Mouse (Mus musculus): Measurements from ENCODE around the gene Faap20.
"Not testable (repeated sequence)": the region's sequence is repeated elsewhere in the genome, so short reads cannot be mapped to it uniquely, and the experiment has no call there.

The Faap20 gene

DNA sequence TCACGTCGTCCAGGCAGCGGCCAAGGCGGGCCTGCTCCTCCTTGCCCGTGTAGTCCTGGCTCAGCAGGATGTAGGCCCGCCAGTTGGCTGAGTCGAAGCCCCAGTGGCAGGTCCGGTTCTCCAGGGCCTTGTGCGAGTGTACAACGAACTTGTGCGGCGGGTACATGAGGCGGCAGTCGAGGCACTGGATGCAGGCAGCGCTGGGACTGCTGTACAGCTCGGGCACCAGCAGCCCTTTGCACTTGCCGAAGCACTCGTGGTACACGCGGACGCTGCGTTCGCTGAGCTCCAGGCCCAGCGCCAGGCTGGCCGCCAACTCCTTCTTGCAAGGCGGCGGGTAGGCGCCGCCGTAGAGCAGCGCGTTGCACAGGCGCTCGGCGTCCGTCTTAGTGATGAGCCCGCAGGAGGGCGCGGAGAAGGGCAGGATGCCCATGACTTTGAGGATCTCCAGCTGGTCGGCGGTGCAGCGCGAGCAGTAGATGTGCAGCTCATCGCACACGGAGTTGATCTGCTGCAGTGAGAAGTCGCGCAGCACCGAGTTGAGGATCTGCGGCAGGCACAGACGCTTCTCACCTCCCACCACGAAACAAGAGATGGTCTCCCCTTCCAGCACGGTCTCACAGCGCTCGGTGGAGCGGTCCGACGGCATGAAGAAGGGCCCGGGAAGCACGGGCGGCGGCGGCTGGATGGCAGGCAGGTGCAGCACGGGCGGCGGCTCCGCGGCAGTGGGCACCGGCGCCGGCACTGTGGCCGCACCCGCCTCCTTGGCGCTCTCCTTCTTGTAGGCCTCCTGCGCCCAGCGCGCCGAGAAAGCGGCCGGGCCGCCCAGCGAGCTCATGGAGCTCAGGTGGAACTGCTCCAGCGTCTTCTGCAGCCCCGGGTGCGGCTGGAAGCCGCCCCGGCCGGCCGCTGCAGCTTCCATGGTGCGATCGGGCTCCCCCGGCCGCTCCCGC is 27.7 kb upstream of the Faap20 start:
- DNase-seq, result peak; percentile 74

DNA sequence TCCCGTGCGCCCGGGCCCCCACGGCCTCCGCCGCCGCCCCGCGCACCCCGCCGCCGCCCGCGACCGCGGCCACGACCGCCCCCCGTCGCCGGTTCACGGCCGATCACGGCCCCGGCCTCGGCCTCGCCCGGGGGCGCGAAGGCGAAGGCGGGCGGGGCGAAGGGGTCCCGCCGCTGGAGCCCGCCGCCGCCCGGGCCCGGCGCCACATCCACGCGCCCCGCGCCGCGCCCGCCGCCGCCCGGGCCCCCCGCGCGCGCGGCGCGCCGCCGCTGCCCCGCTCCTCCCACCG is 27.1 kb upstream of the Faap20 start, which contains the start of gene Ski:
Gene Ski, minus strand, starts transcription at position 41 of the 289 bp plus-strand sequence.
- DNase-seq, result no peak

DNA sequence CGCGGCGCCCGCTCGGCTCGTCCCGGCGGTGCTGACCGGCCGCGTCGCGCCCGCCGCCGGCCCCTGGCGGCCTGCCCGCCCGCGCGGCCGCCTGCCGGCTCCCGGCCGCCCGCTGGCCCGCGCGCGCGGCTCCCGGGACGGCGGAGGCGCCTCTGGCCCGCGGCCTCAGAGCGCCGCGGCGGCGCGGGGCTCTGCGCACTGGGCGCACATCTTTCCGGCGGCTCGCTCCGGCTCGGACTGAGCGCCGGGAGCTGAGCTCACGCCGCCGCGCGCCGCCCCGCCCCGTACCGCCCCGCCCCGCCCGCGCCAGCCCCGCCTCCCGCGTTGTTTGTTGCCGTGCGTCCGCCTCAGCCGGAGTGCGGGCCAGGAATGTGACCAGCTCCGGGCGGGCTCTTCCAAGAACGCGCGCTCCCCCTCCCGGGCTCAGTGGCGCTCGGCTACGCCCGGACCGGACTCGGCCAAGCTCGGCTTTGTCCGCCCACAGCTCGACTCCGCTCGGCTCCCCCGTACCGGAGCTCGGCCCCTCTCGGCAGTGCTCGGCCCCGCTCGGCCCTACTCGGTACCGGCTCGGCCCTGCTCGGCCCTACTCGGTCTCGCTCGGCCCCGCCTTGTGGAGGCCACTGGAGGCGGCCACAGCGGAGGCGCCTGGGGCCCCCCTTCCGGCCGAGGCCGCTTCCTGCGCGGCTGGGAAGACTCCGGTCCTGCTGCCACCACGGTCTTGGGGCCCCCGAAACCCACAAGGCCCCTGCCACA is 26.6 kb upstream of the Faap20 start:
- DNase-seq, result peak; percentile 99

DNA sequence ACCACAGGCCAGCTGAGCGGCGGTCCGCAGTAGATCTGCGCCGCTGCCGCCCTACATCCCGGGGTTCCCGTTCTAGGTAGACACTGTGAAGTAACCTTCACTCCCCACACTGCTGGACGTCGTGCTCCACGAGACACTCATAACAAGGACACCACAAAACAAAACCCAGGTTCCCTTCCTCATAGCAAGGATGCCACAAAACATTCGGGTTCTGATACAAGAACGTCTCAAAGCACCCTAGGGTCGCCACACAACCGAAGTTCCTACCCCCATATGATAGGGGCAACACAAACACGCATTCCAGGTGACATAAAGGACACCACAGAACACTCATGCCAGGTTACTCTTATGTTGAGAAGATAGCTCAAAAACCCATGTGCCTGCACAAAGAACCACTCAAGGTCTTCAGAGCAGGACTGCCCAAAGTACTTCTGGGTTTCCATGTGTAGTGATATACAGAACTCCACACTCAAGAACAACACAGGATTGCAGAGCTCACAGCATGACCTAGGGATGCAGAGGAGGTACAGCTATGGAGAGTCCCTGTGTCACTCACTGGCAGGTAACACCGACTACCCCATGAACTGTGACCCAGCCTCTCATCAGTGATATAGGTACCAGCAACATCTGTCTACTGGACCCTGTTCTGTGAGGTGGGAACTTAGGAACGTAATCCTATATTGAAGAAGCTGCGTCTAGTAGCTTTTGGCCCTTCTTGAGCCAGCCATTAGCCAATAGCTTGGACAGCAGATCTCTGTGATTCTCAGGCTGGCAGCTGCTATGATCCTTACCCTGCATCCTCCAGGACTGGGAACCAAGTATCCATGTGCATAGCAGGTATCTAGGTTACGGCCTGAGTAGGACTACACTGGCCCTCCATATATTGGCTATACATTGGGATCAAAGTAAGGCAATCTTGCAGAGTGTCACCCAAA is 25.7 kb upstream of the Faap20 start:
- DNase-seq, result no peak

DNA sequence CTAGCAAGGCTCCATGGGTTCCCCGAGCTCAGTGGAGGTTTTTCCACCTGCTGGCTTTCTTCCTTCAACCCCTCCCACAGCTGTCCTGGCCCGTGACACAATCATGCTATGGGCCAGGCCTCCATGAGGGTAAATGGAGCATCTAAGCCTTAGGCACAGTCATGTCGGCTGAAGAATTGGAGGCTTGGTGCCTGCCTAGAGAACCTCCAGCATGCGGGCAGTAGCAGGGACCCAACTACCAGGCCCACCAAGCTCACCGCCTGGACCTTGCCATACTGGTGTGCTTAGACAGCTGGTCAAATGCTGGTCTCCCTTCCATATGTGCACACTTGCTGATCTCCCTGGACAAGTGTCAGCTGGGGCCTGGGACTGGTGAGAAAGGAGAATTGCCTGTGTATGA is 23.7 kb upstream of the Faap20 start:
- no peak for DNase-seq

DNA sequence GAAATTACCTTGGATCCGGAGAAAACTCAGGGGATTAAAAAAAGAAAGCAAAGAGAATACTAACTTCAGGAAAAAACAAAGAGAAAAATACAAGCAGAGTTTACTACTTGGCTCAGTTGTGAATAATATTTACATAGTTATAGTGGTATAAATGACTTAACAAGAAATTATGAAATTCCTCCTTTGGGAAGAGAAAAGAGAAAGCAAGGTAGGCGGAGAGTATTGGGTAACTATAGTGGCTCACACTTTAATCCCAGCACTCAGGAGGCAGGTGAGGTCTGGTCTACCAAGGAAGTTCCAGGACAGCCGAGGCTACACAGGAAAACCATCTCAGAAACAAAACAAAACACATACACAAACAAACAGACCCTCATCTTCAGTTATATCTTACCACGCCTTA is 21.6 kb upstream of the Faap20 start:
- DNase-seq, result no peak

DNA sequence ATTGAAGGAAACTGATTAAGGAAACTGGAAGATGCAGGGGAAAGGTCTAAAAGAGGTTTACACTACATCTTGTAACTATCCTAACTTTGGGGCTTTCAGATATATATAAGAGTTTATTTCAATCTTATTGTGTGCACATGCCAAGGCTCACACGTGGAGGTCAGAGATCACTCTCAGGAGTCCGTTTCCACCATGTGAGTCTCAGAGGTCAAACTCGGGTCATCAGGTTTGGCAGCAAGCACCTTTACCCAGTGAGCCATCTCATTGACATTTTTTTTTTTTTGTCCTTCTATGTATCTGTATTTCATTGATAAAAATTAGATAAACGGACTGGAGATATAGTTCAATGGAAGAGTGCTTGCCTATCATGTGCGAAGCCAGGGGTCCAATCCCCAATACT is 21.1 kb upstream of the Faap20 start:
- no peak for DNase-seq

DNA sequence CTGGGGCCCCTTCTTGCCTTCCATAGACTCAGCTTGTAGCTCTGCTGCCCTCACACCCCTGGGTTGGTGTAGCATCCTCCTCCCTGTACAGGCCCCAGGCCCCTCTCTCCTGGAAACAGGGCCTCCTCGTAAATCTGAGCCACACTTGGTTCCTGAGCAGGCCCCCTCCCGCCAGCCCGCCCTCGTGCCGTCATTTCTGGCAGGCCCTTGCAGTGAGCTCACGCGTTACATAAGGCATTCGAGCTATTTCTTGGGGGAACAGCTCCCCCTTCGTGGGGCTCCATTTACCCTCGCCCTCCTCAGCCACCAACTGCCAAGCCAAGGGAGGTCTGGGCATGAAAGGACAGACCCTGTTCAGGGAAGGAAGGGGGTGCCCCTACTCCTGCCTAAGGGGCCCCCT is 15.7 kb upstream of the Faap20 start:
- DNase-seq, result peak; percentile 87

DNA sequence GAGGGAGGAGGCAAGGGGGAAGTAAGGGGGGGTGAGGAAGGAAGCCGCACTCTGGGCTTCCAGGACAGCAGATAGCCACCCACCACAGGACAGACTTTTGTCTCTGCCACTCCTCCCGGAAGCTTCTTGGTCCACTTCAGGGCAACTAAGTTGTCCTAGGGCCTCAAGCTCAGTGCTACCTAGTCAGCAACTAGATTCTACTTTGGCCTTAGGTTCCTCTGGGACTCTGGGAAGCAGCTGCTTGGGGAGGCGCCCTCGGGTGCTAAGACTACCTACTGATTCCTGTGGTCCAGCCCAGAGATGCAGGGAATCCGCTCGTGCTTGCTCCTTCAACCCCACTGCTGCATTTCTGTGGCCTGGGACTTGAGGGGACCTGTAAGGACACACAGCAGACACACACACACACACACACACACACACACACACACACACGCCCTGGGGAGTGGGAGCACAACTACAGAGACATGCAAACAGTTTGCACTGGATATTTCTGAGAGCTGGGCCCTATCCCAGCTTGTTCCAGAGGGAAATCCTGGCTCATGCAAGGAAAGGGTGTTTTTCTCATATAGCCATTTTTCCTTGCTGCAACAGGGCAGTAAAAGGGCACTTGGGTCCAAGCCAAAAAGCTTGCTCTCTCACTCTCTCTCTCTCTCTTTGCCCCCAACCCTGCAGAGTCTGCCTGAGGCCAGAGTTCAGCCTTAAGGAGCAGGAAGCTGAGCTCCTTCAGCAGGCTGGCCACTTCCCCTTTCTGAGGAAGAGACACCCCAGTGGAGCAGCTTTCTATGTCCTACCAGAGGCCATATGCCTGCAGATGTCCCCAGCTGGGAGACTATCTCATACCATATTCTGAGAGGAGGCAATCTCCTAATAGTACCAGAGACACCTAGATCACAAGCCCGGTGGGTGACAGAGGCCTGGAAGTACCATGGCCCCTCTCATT is 15.0 kb upstream of the Faap20 start:
- peak; percentile 69 for DNase-seq

DNA sequence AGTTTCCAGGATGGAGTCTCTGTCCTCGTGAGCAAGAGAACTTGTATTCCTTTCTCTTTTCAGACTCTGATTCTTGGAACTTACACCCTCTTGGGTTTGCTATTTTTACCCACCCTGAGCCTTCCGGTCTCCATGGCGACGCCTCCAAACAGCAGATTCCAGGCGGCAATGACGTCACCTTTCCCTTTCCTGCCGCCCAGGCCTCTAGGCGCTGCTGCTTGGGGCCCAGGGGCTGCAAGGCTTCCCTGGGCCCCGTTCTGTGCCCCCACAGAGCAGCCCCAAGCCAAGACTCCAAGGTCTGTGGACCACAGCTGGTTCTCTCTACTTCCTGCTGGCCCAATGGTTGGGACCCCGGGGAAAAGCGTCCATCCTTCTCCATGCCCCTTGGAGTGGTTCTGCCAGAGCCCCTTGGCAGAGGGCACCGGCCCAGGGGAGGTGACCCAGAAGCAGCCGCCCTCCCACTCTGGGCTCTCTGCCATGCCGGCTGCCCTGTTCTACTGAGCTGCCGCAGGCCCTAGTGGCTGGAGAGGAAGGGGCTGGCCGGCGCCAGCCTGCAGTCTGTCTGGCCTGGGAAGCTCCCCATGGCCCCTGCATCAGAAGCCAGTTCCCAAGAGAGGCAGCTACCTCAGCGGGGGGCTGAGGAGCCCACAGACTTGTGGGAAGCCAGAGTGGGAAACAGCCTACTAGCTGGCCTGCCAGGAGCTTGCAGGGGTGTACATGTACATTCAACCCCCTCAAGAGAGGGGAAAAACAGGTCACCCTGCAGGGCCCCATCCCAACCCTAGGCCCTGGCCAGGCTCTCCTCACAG is 14.1 kb upstream of the Faap20 start:
- peak; percentile 95 for DNase-seq

DNA sequence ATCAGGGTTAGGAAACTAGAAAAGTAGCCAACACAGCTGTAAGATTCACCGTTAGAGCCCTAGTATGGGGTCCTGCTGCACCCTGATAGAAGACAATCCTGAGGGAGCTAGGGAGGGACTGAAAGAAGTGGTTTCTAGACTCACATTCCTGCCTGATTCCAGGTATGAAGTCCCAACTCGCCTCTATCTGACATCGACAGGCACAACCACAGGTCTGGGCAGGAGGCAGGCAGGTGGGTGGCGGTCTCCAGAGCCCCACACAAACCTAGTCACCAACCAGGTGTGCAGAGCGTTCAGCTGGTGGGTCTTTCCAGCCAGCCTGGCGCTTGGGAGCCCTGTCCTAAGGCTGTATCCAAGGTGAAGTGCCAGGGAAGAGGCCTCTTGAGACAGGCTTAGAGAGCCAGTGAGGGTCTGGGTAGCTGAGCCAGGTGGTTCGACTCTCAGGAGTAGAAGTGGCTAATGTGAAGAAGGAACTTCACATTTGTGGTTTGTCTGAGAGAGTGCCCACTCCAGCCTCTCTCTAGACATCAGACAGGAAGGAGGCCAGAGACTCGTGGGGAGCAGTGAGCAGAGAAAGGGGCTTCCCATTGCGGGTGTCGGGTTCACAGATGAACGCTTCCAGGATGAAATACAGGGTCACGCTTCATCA is 12.7 kb upstream of the Faap20 start:
- DNase-seq, result no peak

DNA sequence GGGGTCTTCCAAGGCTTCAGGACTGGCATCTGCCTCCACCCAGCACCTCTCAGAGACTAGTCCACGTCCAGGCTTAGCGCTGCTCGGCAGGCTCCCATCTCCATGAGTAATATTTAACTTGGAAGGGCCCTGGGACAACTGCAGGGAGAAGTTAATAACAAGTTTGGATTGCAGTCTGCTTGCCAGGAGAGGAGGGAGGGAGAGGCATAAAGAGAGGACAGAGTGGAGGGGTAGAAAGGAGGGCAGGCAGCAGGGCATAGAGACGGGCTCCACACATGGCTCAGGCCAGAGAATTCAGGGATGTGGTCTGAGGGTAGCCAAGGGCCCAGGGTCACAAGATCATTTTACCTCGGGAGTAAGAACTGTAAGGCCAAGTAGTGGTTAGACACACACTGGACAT is 11.3 kb upstream of the Faap20 start:
- DNase-seq, result no peak

DNA sequence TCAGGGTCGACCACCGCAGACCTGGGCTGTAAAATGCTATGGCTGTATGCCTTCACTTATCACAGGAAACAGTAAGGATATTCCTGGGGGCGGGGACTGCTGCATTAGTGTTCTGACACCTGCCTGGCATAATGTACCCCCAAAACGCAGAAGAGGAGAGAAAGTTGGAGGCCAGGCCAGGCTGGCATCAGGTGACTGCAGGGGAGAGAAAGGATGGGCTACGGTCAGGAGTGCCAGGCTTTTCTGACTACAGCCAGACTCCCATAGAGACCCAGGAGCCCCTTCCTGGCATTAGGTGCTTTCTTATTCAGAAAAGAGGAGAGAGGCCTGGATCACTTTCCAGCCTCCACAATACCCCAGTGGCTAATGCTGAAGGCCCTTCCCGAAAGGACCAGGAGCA is 10.1 kb upstream of the Faap20 start:
- DNase-seq, result no peak

DNA sequence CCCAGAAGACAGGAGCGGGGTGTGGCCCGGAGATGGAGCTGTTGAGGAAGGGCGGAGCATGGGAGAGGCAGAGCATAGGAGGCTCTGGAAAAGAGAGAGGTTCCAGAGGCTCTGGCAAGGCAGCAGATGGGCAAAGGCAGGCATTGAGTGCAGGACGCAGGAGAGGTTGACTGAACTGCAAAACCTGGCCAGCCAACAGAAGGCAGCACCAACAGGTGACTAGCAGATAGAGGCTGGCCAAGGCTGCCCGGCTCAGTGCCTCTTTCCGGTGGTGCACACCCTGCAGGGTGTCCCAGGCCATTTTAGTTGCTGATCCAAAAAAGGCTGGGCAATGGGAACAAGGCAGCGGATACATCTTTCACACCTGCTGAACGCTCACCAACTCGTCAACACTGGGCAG is 7.8 kb upstream of the Faap20 start:
- DNase-seq, result no peak

DNA sequence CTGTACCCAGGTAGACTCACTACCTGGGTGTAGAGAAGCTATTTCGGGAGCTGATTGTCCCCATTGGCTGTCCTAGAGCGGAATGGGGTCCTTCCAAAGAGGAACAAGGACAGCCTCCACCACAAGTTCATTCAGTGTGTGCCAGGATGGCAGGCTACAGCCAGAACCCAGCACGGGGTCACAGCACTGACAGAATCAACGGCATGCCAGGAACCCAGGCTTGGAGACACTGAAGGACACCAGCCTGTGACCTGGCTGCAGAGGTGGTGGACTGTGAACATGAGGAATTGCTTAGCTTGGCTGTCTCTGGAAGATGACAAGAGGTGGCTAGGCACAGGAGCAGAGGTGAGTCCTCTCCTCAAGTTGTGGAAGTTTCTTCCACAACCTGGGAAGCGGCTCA is 7.3 kb upstream of the Faap20 start:
- no peak for DNase-seq

DNA sequence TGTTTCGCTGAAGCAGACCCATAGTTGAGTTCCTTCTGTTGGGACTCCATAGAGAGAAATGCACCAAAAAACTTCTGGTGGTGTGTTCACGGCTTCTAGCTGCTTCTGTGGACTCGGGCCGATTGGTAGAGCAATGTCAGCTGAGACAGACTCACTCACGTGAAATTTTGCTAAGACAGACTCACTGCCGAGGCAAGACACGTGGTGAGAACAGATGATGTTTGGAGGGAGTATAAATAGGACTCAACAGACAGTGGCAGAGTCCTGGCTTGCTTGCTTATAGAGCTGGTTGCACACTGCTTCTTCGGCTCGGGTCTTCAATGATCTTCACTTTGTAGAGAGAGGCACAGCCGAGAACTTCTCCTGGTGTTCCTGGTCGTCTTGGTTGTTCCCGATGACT is 6.4 kb upstream of the Faap20 start:
- DNase-seq, result no peak

DNA sequence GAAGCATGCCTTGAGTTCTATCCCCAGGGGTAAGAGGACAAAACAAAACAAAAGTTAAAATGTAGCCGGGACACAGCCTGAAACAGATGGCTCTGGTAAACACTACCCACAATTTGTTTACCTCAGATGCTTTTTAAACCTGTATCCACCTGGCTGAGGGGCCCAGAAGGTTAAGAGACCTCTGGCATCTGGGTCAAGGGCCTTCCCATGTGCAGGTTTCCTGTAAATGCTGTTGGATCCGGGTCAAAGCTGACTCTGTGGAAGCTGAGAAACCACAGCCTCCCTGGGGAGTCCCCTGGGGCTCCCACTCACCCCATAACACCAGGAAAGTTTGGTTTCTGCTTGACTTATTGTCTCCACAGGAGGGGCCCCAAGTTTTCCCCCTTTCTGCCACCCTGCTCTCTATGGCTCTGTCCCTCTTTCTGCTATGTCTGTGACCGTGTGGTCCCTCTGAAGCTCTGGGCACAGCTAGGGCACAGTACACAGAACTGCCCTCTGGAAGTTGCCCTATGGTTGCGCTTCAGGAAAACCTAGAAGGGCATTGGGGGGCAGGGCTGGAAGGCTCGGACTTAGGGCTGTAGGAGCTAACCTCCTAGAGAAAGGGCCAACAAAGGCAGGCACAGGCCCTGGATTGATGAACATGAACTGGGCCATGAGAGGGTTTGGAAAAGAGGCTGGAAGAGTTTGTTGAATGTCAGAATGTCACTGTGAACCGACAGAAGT is 3.7 kb upstream of the Faap20 start:
- DNase-seq, result no peak

DNA sequence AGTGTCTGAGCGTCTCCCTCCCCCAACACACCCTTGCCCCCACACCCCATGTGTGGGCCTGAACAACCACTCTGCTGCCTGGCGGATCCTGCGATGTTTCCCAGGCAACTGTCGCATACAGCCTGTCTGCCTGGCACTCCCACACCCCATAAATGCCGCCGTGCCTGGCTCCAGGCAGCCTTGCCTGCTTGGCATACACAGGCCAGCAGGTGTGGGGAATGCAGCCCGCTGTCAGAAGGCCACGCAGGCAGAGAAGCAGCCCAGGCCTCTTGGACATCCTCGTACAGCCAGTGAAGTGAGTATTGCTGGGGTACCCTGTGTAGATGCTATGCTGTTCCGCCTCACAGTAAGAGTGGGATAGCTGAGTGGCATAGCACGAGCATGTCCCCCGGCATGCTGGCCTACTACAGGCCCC is 2.9 kb upstream of the Faap20 start:
- DNase-seq, result peak; percentile 90

DNA sequence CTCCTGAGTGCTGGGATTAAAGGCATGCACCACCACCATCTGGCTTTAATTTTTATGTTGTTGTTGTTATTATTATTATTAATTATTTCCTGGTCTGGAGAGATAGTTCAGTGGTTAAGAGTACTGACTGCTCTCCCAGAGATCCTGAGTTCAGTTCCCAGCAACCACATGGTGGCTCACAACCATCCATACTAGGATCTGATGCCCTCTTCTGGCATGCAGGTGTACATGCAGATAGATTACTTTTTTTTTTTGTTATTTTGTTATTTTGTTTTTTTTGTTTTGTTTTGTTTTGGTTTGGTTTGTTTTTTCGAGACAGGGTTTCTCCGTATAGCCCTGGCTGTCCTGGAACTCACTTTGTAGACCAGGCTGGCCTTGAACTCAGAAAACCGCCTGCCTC is 1.5 kb upstream of the Faap20 start:
- not testable (repeated sequence) for DNase-seq

DNA sequence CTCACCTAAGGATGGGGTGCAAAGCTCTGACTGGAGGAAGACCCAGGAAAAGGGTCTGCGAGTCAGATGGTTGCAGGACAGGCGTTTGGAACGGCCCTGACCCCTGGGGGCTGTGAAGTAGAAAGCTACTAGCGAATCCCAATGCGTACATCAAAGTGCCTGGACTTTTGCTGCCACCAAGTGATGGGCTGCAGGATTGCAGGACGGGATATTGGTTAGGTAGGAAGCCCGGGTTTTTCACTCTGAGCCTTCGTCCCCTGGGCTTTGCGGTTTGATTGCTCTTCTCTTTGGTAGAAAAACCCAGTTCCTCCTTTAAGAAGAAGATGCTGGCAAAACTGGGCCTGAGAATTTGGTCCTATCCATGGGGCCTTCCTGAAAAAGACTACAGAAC is 350 bp upstream of the Faap20 start:
- peak; percentile 92 for DNase-seq
